Mouse (Mus musculus) brain, embryonic 14.5 days (tissue): ENCODE measurements at regions not wholly inside any gene's neighbourhood (a gene's known extent, or its start where the extent isn't known, plus 50 kb on each side); places are given as distances from the start of the nearest gene placed in this dataset.

Experiments
- CTCF ChIP-seq: fragments of 200-500 bp; IDR thresholded peaks from 2 replicates; pipeline ENCODE4 v1.5.1; 2012; ENCODE audit warnings: inconsistent platforms, mild to moderate bottlenecking, moderate library complexity, borderline replicate concordance; ENCODE audit not compliant: insufficient read depth, insufficient read length; ENCODE audit errors: extremely low read depth
- POLR2A ChIP-seq: fragments of 200-500 bp; IDR thresholded peaks from 2 replicates; pipeline ENCODE4 v1.6.1; 2012; ENCODE audit warnings: mild to moderate bottlenecking, inconsistent platforms, borderline replicate concordance; ENCODE audit not compliant: poor library complexity, insufficient read depth, insufficient read length, severe bottlenecking; ENCODE audit errors: extremely low read depth

GRCm38 (mm10) chrX:108536995-108537394 is 127.7 kb downstream of the Gm379 start:
- TF ChIP-seq CTCF (peak; percentile 48; the same call in 1 of the 2 replicates), POLR2A (no peak)
